Mouse (Mus musculus) lung, embryonic 14.5 days (tissue): Measurements from ENCODE around the gene Dars2. TPM values are rescaled to one million over a fixed set of nuclear protein-coding genes. Genes with fewer than 3 reads are reported as not detected.

Experiments used
- ATAC-seq: fragments of 200-750 bp; cut with Nextera tagmentation; 2 replicates; pipeline ENCODE4 v1.8.0; 2017; ENCODE audit warnings: mild to moderate bottlenecking, moderate TSS enrichment, moderate library complexity; ENCODE audit not compliant: insufficient read depth
- DNase-seq: peaks from one replicate; pipeline ENCODE4 v3.0.0-alpha.2; 2015
- H3K27ac ChIP-seq: fragments of 300-500 bp; sonication (generic); 2 replicates; pipeline ENCODE4 v1.5.1; 2014; ENCODE audit warnings: low read depth, mild to moderate bottlenecking, moderate library complexity
- H3K27me3 ChIP-seq: fragments of 300-500 bp; sonication (generic); 2 replicates; pipeline ENCODE4 v1.6.1; 2014; ENCODE audit warnings: low read length, control low read depth; ENCODE audit not compliant: insufficient read depth
- H3K36me3 ChIP-seq: fragments of 300-500 bp; sonication (generic); 2 replicates; pipeline ENCODE4 v1.6.1; 2014; ENCODE audit warnings: control low read depth; ENCODE audit not compliant: insufficient read depth
- H3K4me1 ChIP-seq: fragments of 300-500 bp; sonication (generic); 2 replicates; pipeline ENCODE4 v1.6.1; 2014; ENCODE audit warnings: antibody characterized with exemption, control low read depth; ENCODE audit not compliant: insufficient read depth
- H3K4me2 ChIP-seq: fragments of 300-500 bp; sonication (generic); 2 replicates; pipeline ENCODE4 v1.6.1; 2014; ENCODE audit warnings: mild to moderate bottlenecking
- H3K4me3 ChIP-seq: fragments of 300-500 bp; sonication (generic); 2 replicates; pipeline ENCODE4 v1.5.1; 2014; ENCODE audit warnings: low read depth, low read length
- H3K9ac ChIP-seq: fragments of 300-500 bp; sonication (generic); 2 replicates; pipeline ENCODE4 v1.6.1; 2014
- H3K9me3 ChIP-seq: fragments of 300-500 bp; sonication (generic); 2 replicates; pipeline ENCODE4 v1.6.1; 2016; ENCODE audit warnings: low read depth, low read length, control low read depth
- CTCF ChIP-seq: IDR thresholded peaks from 2 replicates; pipeline ENCODE4 v1.5.1; 2016; ENCODE audit warnings: antibody characterized with exemption, low read depth
- whole genome bisulfite sequencing: fragments of 180-500 bp; shearing (Covaris S2); extraction: QIAGEN DNeasy Blood & Tissue Kit; methylation state at CpG from one replicate; pipeline ENCODE4 v1.1.7; 2014; 5-methylcytosine and 5-hydroxymethylcytosine counted together
- polyA plus RNA-seq: library from polyadenylated mRNA; unstranded; fragments of >200 nt; fragmentation: Nextera tagmentation; extraction: Ambion mirVana; gene quantifications from 2 replicates; pipeline ENCODE4 v1.2.1, GENCODE M21; 2014

Gene Dars2
- polyA plus RNA-seq, 1 experiment from 2014 or later, result 37.0 TPM

DNA sequence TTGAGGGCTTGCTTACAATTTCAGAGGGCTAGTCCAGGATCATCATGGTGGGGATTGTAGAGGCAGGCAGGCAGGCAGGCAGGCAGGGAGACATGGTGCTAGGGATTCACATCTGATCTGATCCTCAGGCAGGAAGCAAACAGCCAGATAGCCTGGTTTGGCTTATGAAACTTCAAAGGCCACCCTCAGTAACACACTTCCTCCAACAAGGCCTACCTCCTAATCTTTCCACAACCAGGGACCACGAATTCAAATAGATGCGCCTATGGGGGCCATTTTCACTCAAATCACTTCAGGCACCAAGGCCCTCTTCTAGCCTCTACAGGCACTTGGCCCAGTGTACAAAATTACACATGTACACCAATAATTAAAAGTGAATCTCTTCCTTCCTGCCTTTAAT lies 43.3 kb downstream of the Dars2 start:
- Histone ChIP-seq H3K36me3 (peaks cover 45% of the 10 kb centered on the region), H3K27ac (no peak overlapping the region), H3K27me3 (no peaks in the 10 kb centered on the region), H3K4me3 (no peak overlapping the region), H3K4me2 (no peak overlapping the region), H3K4me1 (no peaks in the 10 kb centered on the region), H3K9ac (no peak overlapping the region), H3K9me3 (no peaks in the 10 kb centered on the region)
- WGBS, result 80% methylated on average over 2 of the region's 2 CpGs
- DNase-seq (no peak), ATAC-seq (no peak)
- TF ChIP-seq CTCF, result no peak

DNA sequence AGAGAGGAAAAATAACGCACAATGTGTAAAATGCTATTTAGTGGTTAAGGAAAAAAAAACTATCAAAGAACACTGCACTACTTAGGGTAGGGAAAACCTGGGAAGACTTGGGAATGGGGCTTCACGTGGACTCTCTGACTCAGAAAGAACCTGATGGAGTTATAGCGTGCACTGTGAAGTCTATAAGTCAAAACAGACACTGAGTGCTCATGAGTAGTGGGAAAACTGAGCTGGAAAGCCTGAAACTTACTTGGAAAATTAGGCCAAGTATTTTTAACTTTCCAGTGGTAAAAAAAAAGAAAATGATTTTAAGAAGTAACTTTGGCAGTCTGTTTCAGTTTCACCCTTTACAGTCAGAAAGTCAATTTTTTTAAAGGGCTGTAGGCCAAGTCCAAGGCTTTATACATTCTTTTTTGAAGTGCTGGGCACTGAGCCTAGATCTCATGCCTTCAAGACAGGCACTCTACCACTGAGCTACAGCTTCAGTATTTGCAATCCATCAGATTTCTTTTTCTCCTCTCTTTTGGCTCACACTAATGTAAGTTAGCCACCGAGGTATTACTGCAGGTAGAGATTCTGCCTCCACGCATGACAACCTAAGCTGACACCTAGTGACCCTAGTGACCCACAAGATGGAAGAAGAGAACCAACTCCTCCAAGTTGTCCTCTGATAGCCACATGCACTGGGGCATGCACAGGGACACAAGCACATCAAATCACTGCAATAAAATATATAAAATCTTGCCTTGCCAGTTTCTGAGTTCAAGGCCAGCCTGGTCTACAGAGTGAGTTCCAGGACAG lies 44.8 kb downstream of the Dars2 start:
- Histone ChIP-seq H3K4me1 (no peaks in the 10 kb centered on the region), H3K4me2 (no peak overlapping the region), H3K9me3 (no peaks in the 10 kb centered on the region), H3K27me3 (no peaks in the 10 kb centered on the region), H3K4me3 (no peak overlapping the region), H3K27ac (no peak overlapping the region), H3K36me3 (peaks cover 33% of the 10 kb centered on the region), H3K9ac (no peak overlapping the region)
- ATAC-seq (peak; percentile 60; the same call in 1 of the 2 replicates), DNase-seq (peak; percentile 82)
- no peak for TF ChIP-seq CTCF
- 75% methylated on average over 5 of the region's 5 CpGs for WGBS

DNA sequence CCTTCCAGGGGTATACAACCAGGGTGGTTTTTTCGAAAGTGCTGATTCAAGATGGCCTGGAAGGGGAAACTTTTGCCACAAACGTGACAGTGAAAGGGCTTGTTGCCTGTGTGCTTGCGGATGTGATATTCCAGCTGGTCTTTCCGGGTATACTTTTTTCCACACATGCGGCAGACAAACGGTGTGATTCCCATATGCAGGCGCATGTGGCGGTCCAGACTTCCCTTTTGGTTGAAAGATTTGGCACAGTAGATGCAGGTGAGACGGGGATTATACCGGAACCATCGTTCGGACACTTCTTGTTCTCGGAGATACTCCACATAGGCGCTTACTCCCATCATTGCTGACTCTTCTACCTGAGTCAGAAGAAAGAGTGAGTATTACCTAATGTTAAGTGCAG lies 50.4 kb downstream of the Dars2 start:
- no peaks in the 10 kb centered on the region for H3K27me3 ChIP-seq
- no peak for TF ChIP-seq CTCF
- DNase-seq, result no peak
- H3K4me1 ChIP-seq, result no peaks in the 10 kb centered on the region
- H3K27ac ChIP-seq, result no peak overlapping the region
- no peak overlapping the region for H3K4me2 ChIP-seq
- H3K9ac ChIP-seq, result no peak overlapping the region
- ATAC-seq, result no peak
- no peak overlapping the region for H3K4me3 ChIP-seq
- 90% methylated on average over 14 of the region's 14 CpGs for WGBS
- peaks cover 41% of the 10 kb centered on the region for H3K36me3 ChIP-seq
- H3K9me3 ChIP-seq, result no peaks in the 10 kb centered on the region

DNA sequence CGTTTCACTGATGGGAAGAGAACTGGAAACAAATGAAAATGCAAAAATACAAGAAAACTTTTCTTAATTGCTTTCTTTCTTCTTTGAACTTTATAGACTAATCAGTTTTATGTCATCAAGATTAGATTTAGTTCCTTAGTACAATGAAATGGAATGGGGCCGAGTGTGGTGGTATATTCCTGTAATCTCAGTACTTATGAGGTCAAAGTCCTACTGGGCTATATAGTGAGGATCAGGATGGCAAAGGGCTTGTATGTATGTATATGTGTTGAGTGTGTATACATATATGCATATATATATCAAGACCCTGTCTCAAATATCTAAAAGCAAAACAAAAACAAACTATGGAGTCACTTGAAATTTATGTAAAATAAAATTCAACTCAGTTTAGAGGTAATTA lies 54.1 kb downstream of the Dars2 start:
- no peak overlapping the region for H3K4me3 ChIP-seq

DNA sequence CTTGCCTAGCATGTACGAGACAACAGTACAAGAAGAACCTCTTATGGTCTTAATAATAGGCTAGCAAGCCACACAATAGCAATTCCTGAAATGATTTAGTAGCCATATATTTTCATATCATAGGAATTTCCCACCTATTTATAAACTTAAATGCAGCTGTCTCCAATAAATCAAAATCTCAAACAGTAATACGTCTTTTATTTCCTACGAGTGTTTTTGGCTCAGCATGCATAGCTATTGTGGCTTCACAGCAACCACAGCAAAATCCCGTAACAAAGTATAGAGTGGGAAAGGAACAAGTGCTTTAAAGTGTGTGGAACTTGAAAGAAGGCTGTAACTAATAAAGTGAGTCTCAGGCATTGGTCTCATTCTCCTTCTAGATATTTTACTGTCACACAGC lies 60.0 kb downstream of the Dars2 start:
- Histone ChIP-seq H3K36me3 (peaks cover 21% of the 10 kb centered on the region; the same call in 1 of the 2 replicates), H3K4me3 (no peak overlapping the region), H3K27ac (no peak overlapping the region), H3K9me3 (no peaks in the 10 kb centered on the region), H3K27me3 (no peaks in the 10 kb centered on the region), H3K4me1 (no peaks in the 10 kb centered on the region), H3K9ac (no peak overlapping the region), H3K4me2 (no peak overlapping the region)
- no peak for DNase-seq
- 77% methylated on average over 4 of the region's 4 CpGs for WGBS
- no peak for ATAC-seq
- no peak for TF ChIP-seq CTCF

More for the DNA sequence above, 54.1 kb downstream of the Dars2 start:
- Histone ChIP-seq H3K4me1 (no peaks in the 10 kb centered on the region), H3K27me3 (no peaks in the 10 kb centered on the region), H3K9me3 (no peaks in the 10 kb centered on the region), H3K4me2 (no peak overlapping the region), H3K27ac (no peak overlapping the region), H3K9ac (no peak overlapping the region), H3K36me3 (peaks cover 45% of the 10 kb centered on the region)
- DNase-seq (no peak), ATAC-seq (no peak)
- 88% methylated on average over 2 of the region's 2 CpGs for WGBS
- TF ChIP-seq CTCF, result no peak

DNA sequence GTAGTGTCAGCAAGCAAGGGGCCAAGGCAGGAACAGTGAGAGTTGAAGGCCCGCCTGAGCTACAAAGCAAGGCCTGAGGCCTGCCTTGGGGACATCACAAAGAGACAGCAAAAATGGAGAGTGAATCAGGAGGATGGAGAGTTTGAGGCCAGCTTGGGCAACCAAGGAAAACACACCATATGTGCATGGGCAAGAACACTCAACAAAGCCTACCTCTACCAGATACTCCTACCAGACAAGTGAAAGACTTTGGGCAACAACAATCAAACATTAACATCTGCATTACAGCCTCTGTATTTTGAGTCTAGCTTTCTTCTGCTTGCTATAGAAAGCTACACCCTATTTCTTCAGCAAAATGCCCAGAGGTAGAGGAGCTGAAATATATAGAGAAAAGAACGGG lies 62.4 kb downstream of the Dars2 start:
- Histone ChIP-seq H3K36me3 (peaks cover 27% of the 10 kb centered on the region; the same call in 1 of the 2 replicates), H3K4me1 (no peaks in the 10 kb centered on the region), H3K4me3 (no peak overlapping the region), H3K27me3 (no peaks in the 10 kb centered on the region), H3K27ac (no peak overlapping the region), H3K4me2 (no peak overlapping the region), H3K9ac (no peak overlapping the region), H3K9me3 (no peaks in the 10 kb centered on the region)
- DNase-seq, result no peak
- TF ChIP-seq CTCF, result no peak
- 93% methylated on average over 2 of the region's 2 CpGs for WGBS
- ATAC-seq, result no peak

DNA sequence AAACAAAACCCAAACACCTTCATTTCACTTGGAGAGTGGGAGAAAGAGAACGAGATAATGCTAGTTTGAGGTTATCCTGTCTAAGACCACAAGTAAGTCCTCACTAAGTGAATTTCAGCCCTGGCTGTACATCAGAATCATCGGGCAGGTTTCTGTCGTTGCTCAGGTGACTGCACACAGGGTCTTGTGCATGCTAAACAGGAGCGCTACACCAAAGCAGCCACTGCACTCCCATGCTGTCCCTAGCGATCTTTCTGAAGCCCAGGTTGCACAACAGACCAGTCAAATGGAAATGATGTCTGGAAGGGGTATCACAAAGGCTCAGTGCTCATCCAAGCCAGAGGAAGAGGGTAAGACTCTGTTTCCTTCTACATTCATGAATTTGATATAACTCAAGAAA lies 64.0 kb downstream of the Dars2 start:
- H3K4me1 ChIP-seq, result no peaks in the 10 kb centered on the region
- H3K27ac ChIP-seq, result no peak overlapping the region
- 90% methylated on average over 5 of the region's 5 CpGs for WGBS
- no peak overlapping the region for H3K4me3 ChIP-seq
- no peak for TF ChIP-seq CTCF
- H3K4me2 ChIP-seq, result no peak overlapping the region
- H3K9me3 ChIP-seq, result no peaks in the 10 kb centered on the region
- H3K9ac ChIP-seq, result no peak overlapping the region
- DNase-seq (no peak), ATAC-seq (no peak)
- H3K27me3 ChIP-seq, result no peaks in the 10 kb centered on the region
- H3K36me3 ChIP-seq, result peaks cover 19% of the 10 kb centered on the region; the same call in 1 of the 2 replicates
